Mouse (Mus musculus): ENCODE measurements at regions not wholly inside any gene's neighbourhood (a gene's known extent, or its start where the extent isn't known, plus 50 kb on each side); places are given as distances from the start of the nearest gene placed in this dataset.

- no peaks in the 10 kb centered on the region for H3K4me1 ChIP-seq (ENCODE audit: control insufficient read depth, insufficient read depth, low read length)
- DNase-seq = no peak
- WGBS = 80% methylated on average over 5 of the region's 5 CpGs
- no peak overlapping the region for H3K27ac ChIP-seq (ENCODE audit: insufficient read depth, low read length)
- no peak overlapping the region for H3K4me3 ChIP-seq (replicated peaks; ENCODE audit: insufficient read depth, low read depth, low read length)
- TF ChIP-seq CTCF (IDR thresholded peaks at IDR 0.05; ENCODE audit: borderline replicate concordance, insufficient read depth, low read depth, low read length) = no peak
- no peak for TF ChIP-seq POLR2A (IDR thresholded peaks at IDR 0.05; ENCODE audit: borderline replicate concordance, insufficient read depth, low read length)
- no peaks in the 10 kb centered on the region for H3K27me3 ChIP-seq (ENCODE audit: control insufficient read depth, insufficient read depth, low read length)
Measured at GRCm38 (mm10) chr3:35688111-35688510, 65.8 kb upstream of the Atp11b start.

GRCm38 (mm10) chr3:35688781-35689180 lies 65.1 kb upstream of the Atp11b start:
- TF ChIP-seq CTCF (IDR thresholded peaks at IDR 0.05; ENCODE audit: borderline replicate concordance, insufficient read depth, low read depth, low read length) = peak; percentile 78
- TF ChIP-seq POLR2A (IDR thresholded peaks at IDR 0.05; ENCODE audit: borderline replicate concordance, insufficient read depth, low read length) = no peak
- WGBS = 13% methylated on average over 4 of the region's 4 CpGs
- Histone ChIP-seq H3K27me3 (ENCODE audit: control insufficient read depth, insufficient read depth, low read length) (no peaks in the 10 kb centered on the region), H3K4me3 (replicated peaks; ENCODE audit: insufficient read depth, low read depth, low read length) (no peak overlapping the region), H3K27ac (ENCODE audit: insufficient read depth, low read length) (no peak overlapping the region), H3K4me1 (ENCODE audit: control insufficient read depth, insufficient read depth, low read length) (no peaks in the 10 kb centered on the region)
- peak; percentile 27 to 41 for DNase-seq

GRCm38 (mm10) chr3:35693039-35693438 lies 60.9 kb upstream of the Atp11b start:
- Histone ChIP-seq H3K27ac (ENCODE audit: insufficient read depth, low read length) (no peak overlapping the region), H3K4me1 (ENCODE audit: control insufficient read depth, insufficient read depth, low read length) (no peaks in the 10 kb centered on the region), H3K27me3 (ENCODE audit: control insufficient read depth, insufficient read depth, low read length) (no peaks in the 10 kb centered on the region), H3K4me3 (replicated peaks; ENCODE audit: insufficient read depth, low read depth, low read length) (no peak overlapping the region)
- 50% methylated on average over 6 of the region's 6 CpGs for WGBS
- peak; percentile 64 to 68 for DNase-seq
- TF ChIP-seq POLR2A (IDR thresholded peaks at IDR 0.05; ENCODE audit: borderline replicate concordance, insufficient read depth, low read length) (no peak), CTCF (IDR thresholded peaks at IDR 0.05; ENCODE audit: borderline replicate concordance, insufficient read depth, low read depth, low read length) (peak; percentile 68; the same call in 1 of the 2 replicates)

GRCm38 (mm10) chr3:35693551-35693950 lies 60.4 kb upstream of the Atp11b start:
- TF ChIP-seq POLR2A (IDR thresholded peaks at IDR 0.05; ENCODE audit: borderline replicate concordance, insufficient read depth, low read length) (no peak), CTCF (IDR thresholded peaks at IDR 0.05; ENCODE audit: borderline replicate concordance, insufficient read depth, low read depth, low read length) (no peak)
- WGBS = 89% methylated on average over 12 of the region's 12 CpGs
- H3K4me3 ChIP-seq (replicated peaks; ENCODE audit: insufficient read depth, low read depth, low read length) = no peak overlapping the region
- no peaks in the 10 kb centered on the region for H3K27me3 ChIP-seq (ENCODE audit: control insufficient read depth, insufficient read depth, low read length)
- DNase-seq = no peak
- no peaks in the 10 kb centered on the region for H3K4me1 ChIP-seq (ENCODE audit: control insufficient read depth, insufficient read depth, low read length)
- H3K27ac ChIP-seq (ENCODE audit: insufficient read depth, low read length) = no peak overlapping the region

- 77% methylated on average over 4 of the region's 4 CpGs for WGBS
- no peaks in the 10 kb centered on the region for H3K4me1 ChIP-seq (ENCODE audit: control insufficient read depth, insufficient read depth, low read length)
- no peak for TF ChIP-seq CTCF (IDR thresholded peaks at IDR 0.05; ENCODE audit: borderline replicate concordance, insufficient read depth, low read depth, low read length)
- TF ChIP-seq POLR2A (IDR thresholded peaks at IDR 0.05; ENCODE audit: borderline replicate concordance, insufficient read depth, low read length) = no peak
Measured at GRCm38 (mm10) chr3:35694241-35694640, 59.7 kb upstream of the Atp11b start.

GRCm38 (mm10) chr3:35695859-35696258 lies 58.0 kb upstream of the Atp11b start:
- no peak overlapping the region for H3K4me3 ChIP-seq (replicated peaks; ENCODE audit: insufficient read depth, low read depth, low read length)
- no peaks in the 10 kb centered on the region for H3K27me3 ChIP-seq (ENCODE audit: control insufficient read depth, insufficient read depth, low read length)
- DNase-seq = no peak
- H3K4me1 ChIP-seq (ENCODE audit: control insufficient read depth, insufficient read depth, low read length) = no peaks in the 10 kb centered on the region
- TF ChIP-seq CTCF (IDR thresholded peaks at IDR 0.05; ENCODE audit: borderline replicate concordance, insufficient read depth, low read depth, low read length) (no peak), POLR2A (IDR thresholded peaks at IDR 0.05; ENCODE audit: borderline replicate concordance, insufficient read depth, low read length) (no peak)
- H3K27ac ChIP-seq (ENCODE audit: insufficient read depth, low read length) = no peak overlapping the region
- WGBS = 64% methylated on average over 3 of the region's 3 CpGs

More at GRCm38 (mm10) chr3:35694241-35694640, 59.7 kb upstream of the Atp11b start:
- Histone ChIP-seq H3K27ac (ENCODE audit: insufficient read depth, low read length) (no peak overlapping the region), H3K27me3 (ENCODE audit: control insufficient read depth, insufficient read depth, low read length) (no peaks in the 10 kb centered on the region), H3K4me3 (replicated peaks; ENCODE audit: insufficient read depth, low read depth, low read length) (no peak overlapping the region)
- no peak for DNase-seq

- Histone ChIP-seq H3K27ac (ENCODE audit: insufficient read depth, low read length) (no peak overlapping the region), H3K4me3 (replicated peaks; ENCODE audit: insufficient read depth, low read depth, low read length) (no peak overlapping the region), H3K27me3 (ENCODE audit: control insufficient read depth, insufficient read depth, low read length) (no peaks in the 10 kb centered on the region), H3K4me1 (ENCODE audit: control insufficient read depth, insufficient read depth, low read length) (no peaks in the 10 kb centered on the region)
- TF ChIP-seq CTCF (IDR thresholded peaks at IDR 0.05; ENCODE audit: borderline replicate concordance, insufficient read depth, low read depth, low read length) (no peak), POLR2A (IDR thresholded peaks at IDR 0.05; ENCODE audit: borderline replicate concordance, insufficient read depth, low read length) (no peak)
- 87% methylated on average over 2 of the region's 2 CpGs for WGBS
- DNase-seq = no peak
Measured at GRCm38 (mm10) chr3:35699266-35699665, 54.6 kb upstream of the Atp11b start.

- DNase-seq = no peak
- no peak overlapping the region for H3K4me3 ChIP-seq (replicated peaks; ENCODE audit: insufficient read depth, low read depth, low read length)
- H3K27me3 ChIP-seq (ENCODE audit: control insufficient read depth, insufficient read depth, low read length) = no peaks in the 10 kb centered on the region
- H3K27ac ChIP-seq (ENCODE audit: insufficient read depth, low read length) = no peak overlapping the region
- H3K4me1 ChIP-seq (ENCODE audit: control insufficient read depth, insufficient read depth, low read length) = no peaks in the 10 kb centered on the region
- no peak for TF ChIP-seq CTCF (IDR thresholded peaks at IDR 0.05; ENCODE audit: borderline replicate concordance, insufficient read depth, low read depth, low read length)
- no peak for TF ChIP-seq POLR2A (IDR thresholded peaks at IDR 0.05; ENCODE audit: borderline replicate concordance, insufficient read depth, low read length)
Measured at GRCm38 (mm10) chr3:35699979-35700378, 53.9 kb upstream of the Atp11b start.
